Comparison of ENCODE assay signal across 12 mouse cellular contexts in the genomic region with DNA sequence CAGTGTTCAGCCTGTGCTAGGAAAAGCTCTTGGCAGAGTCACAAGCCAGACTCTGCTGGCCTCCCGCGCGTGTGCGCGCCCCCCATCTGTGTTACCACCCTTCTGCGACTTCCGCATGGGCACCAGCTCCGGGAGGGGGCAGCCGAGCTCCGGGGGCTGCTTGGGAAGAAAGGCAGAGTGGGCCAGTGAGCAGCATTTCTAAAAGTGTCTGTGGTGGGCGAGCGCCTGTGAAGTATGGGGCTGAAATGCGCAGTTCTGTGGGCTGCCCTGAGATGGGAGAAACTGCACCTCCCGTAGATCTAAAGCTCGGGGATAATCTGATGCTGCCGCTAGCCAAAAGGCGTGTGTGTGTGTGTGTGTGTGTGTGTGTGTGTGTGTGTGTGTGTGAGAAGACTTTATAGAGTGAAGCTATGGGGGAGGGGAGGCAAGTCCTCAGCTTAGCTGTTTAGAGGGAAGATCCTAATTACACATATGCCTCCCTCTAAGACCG. TPM values are rescaled to one million over a fixed set of nuclear protein-coding genes. Genes with fewer than 3 reads are reported as not detected.
DNase-seq lines count a peak whose midpoint lies in the region; ATAC-seq and TF ChIP-seq lines count a peak whose summit lies in the region.
"Had no signal": no experiment of that assay in that cellular context is flagged by ENCODE, and none has a peak within 500 bp of the region (broad histone marks: within the 10 kb centered on the region; RNA-seq: fewer than 3 reads in every experiment).

No protein-coding gene starts in this region.

- intact Hi-C loops in left cerebral cortex, postnatal 10 days (cut with DNase I) = no loop called here

- no peak for ATAC-seq in midbrain, embryonic 11.5 days (ENCODE audit: low FRiP score)
- peak; percentile 47 for ATAC-seq in forebrain, postnatal 0 days
- no peak for ATAC-seq in megakaryocyte progenitor cell, adult 5-6 weeks (replicated peaks; ENCODE audit: poor library complexity)
- ATAC-seq: intestine, embryonic 16.5 days had no signal

- DNase-seq in midbrain, embryonic 10.5 days (ENCODE audit: low spot score) = no peak
- DNase-seq in midbrain, embryonic 11.5 days (ENCODE audit: low spot score, missing footprints) = no peak
- DNase-seq in forebrain, postnatal 0 days = peak; percentile 59
- peak; percentile 73 to 81 for DNase-seq in left cerebral cortex, postnatal 10 days (ENCODE audit: extremely low spot score in 1 of 2, low spot score in 2 of 2)
- DNase-seq in telencephalon, adult 2 months (ENCODE audit: low read depth, low spot score) = peak; percentile 90
- no peak for DNase-seq in cerebellum, adult 2 months
- DNase-seq: thymus, postnatal 36 days had no signal

- H3K27ac ChIP-seq in midbrain, embryonic 10.5 days (replicated peaks) = peak overlapping the region; percentile 70
- H3K27ac ChIP-seq in midbrain, embryonic 11.5 days (ENCODE audit: low read depth, low read length) = no peak overlapping the region
- H3K27ac ChIP-seq in forebrain, postnatal 0 days (ENCODE audit: low read depth, low read length) = no peak overlapping the region
- no peak overlapping the region for H3K27ac ChIP-seq in cerebellum, adult 2 months (ENCODE audit: insufficient read depth, low read length)
- H3K27ac ChIP-seq: liver, embryonic 14.5 days had no signal

- no peak overlapping the region for H3K4me2 ChIP-seq in midbrain, embryonic 11.5 days
- H3K4me2 ChIP-seq in forebrain, postnatal 0 days (ENCODE audit: low read depth) = no peak overlapping the region

- H3K4me1 ChIP-seq in midbrain, embryonic 10.5 days = peaks cover 64% of the 10 kb centered on the region
- H3K4me1 ChIP-seq in midbrain, embryonic 11.5 days (ENCODE audit: control insufficient read depth, insufficient read depth, low read length) = peaks cover 13% of the 10 kb centered on the region
- peaks cover 18% of the 10 kb centered on the region for H3K4me1 ChIP-seq in forebrain, postnatal 0 days (ENCODE audit: insufficient read depth)
- H3K4me1 ChIP-seq in cerebellum, adult 2 months (ENCODE audit: control insufficient read depth, insufficient read depth, low read length) = peaks cover 20% of the 10 kb centered on the region

- TF ChIP-seq POLR2A in cerebellum, adult 2 months (IDR thresholded peaks at IDR 0.05; ENCODE audit: borderline replicate concordance, insufficient read depth, low read length) = no peak

- no peaks in the 10 kb centered on the region for H3K27me3 ChIP-seq in midbrain, embryonic 10.5 days (ENCODE audit: low read depth, poor library complexity, severe bottlenecking)
- H3K27me3 ChIP-seq in midbrain, embryonic 11.5 days (ENCODE audit: control insufficient read depth, insufficient read depth, low read length) = no peaks in the 10 kb centered on the region
- no peaks in the 10 kb centered on the region for H3K27me3 ChIP-seq in forebrain, postnatal 0 days (ENCODE audit: insufficient read depth, low read length)
- H3K27me3 ChIP-seq in cerebellum, adult 2 months (ENCODE audit: control insufficient read depth, insufficient read depth, low read length) = no peaks in the 10 kb centered on the region

- no peak overlapping the region for H3K4me3 ChIP-seq in midbrain, embryonic 10.5 days
- H3K4me3 ChIP-seq in midbrain, embryonic 11.5 days (ENCODE audit: low read depth, low read length) = no peak overlapping the region
- no peak overlapping the region for H3K4me3 ChIP-seq in forebrain, postnatal 0 days (ENCODE audit: low read depth, low read length)
- no peak overlapping the region for H3K4me3 ChIP-seq in cerebellum, adult 2 months (replicated peaks; ENCODE audit: insufficient read depth, low read depth, low read length)

- H3K9ac ChIP-seq in midbrain, embryonic 11.5 days (ENCODE audit: low read length) = no peak overlapping the region
- H3K9ac ChIP-seq in forebrain, postnatal 0 days = no peak overlapping the region
- H3K9ac ChIP-seq: liver, embryonic 14.5 days had no signal

- 76% methylated on average over 18 of the region's 18 CpGs for WGBS in midbrain, embryonic 10.5 days
- WGBS in midbrain, embryonic 11.5 days = 70% methylated on average over 18 of the region's 18 CpGs
- 44% methylated on average over 18 of the region's 18 CpGs for WGBS in forebrain, postnatal 0 days
- WGBS in cerebellum, adult 2 months = 50% methylated on average over 18 of the region's 18 CpGs

- no peaks in the 10 kb centered on the region for H3K36me3 ChIP-seq in midbrain, embryonic 10.5 days
- H3K36me3 ChIP-seq in midbrain, embryonic 11.5 days (ENCODE audit: control insufficient read depth, insufficient read depth, low read length) = no peaks in the 10 kb centered on the region
- H3K36me3 ChIP-seq in forebrain, postnatal 0 days (ENCODE audit: insufficient read depth) = no peaks in the 10 kb centered on the region

- peak; percentile 10; the same call in 1 of the 2 replicates for TF ChIP-seq CTCF in forebrain, postnatal 0 days (IDR thresholded peaks at IDR 0.05; ENCODE audit: low read depth)
- no peak for TF ChIP-seq CTCF in cerebellum, adult 2 months (IDR thresholded peaks at IDR 0.05; ENCODE audit: borderline replicate concordance, insufficient read depth, low read depth, low read length)

- H3K9me3 ChIP-seq in midbrain, embryonic 10.5 days (replicated peaks) = no peaks in the 10 kb centered on the region
- no peaks in the 10 kb centered on the region for H3K9me3 ChIP-seq in midbrain, embryonic 11.5 days (ENCODE audit: control insufficient read depth, low read length)
- H3K9me3 ChIP-seq in forebrain, postnatal 0 days (ENCODE audit: low read length) = no peaks in the 10 kb centered on the region

RNA-seq across cellular contexts. Expression of gene Stpg4, which starts 58.2 kb away (rescaled TPM):
- not detected in 2 replicates for polyA plus RNA-seq in midbrain, embryonic 10.5 days (2016; fragmentation: Nextera tagmentation; extraction: Ambion mirVana)
- not detected in 2 replicates for polyA plus RNA-seq in midbrain, embryonic 11.5 days (2014; fragmentation: Nextera tagmentation; extraction: Ambion mirVana)
- total RNA-seq in forebrain, postnatal 0 days (2014; rRNA removed) = not detected in 2 replicates
- polyA plus RNA-seq in forebrain, postnatal 0 days (2015; fragmentation: Nextera tagmentation; extraction: Ambion mirVana) = not detected in 2 replicates
- total RNA-seq in left cerebral cortex, postnatal 10 days (2021) = under 1 TPM in 1 of 2 experiments, not detected in 1; 0.56 TPM
- total RNA-seq in megakaryocyte progenitor cell, adult 5-6 weeks (2015) = 1.0 TPM in 1 of 2 replicates, not detected in the other
- total RNA-seq in megakaryocyte progenitor cell, adult 5-6 weeks (2017) = not detected in 2 replicates
- not detected in 2 replicates for polyA plus RNA-seq in cerebellum, adult 2 months (2012; rRNA removed)
- total RNA-seq: monocyte, adult 5-6 weeks had no signal
- polyA plus RNA-seq: intestine, embryonic 16.5 days; liver, embryonic 14.5 days; small intestine, adult 2 months had no signal

Comparison
In these comparisons a context has a peak if more than half of its experiments do, and no peak if none do; other contexts are left out.
1. DNase-seq: peak in forebrain, postnatal 0 days (single experiment), left cerebral cortex, postnatal 10 days (2 of 2) and telencephalon, adult 2 months (single experiment); none in midbrain, embryonic 10.5 days (single experiment), midbrain, embryonic 11.5 days (single experiment) and cerebellum, adult 2 months (0 of 2).